Mouse (Mus musculus) stomach, embryonic 14.5 days (tissue): Measurements from ENCODE around the gene Nr6a1. TPM values are rescaled to one million over a fixed set of nuclear protein-coding genes. Genes with fewer than 3 reads are reported as not detected.

ENCODE experiments used
- ATAC-seq: fragments of 200-750 bp; cut with Nextera tagmentation; 2 replicates; pipeline ENCODE4 v1.8.0; 2017; ENCODE audit warnings: low read depth, moderate TSS enrichment; ENCODE audit not compliant: insufficient number of reproducible peaks, insufficient read depth, low FRiP score
- H3K27ac ChIP-seq: fragments of 300-500 bp; sonication (generic); 2 replicates; pipeline ENCODE4 v1.5.1; 2014; ENCODE audit warnings: mild to moderate bottlenecking, low read length, moderate library complexity, mixed read lengths
- H3K27me3 ChIP-seq: fragments of 300-500 bp; sonication (generic); 2 replicates; pipeline ENCODE4 v1.6.1; 2014; ENCODE audit warnings: low read length, control low read depth, mixed read lengths; ENCODE audit not compliant: control insufficient read depth, insufficient read depth
- H3K36me3 ChIP-seq: fragments of 300-500 bp; sonication (generic); 2 replicates; pipeline ENCODE4 v1.6.1; 2014; ENCODE audit warnings: mild to moderate bottlenecking, control low read depth, low read length, moderate library complexity, mixed read lengths; ENCODE audit not compliant: control insufficient read depth, insufficient read depth
- H3K4me1 ChIP-seq: fragments of 300-500 bp; sonication (generic); 2 replicates; pipeline ENCODE4 v1.6.1; 2014; ENCODE audit warnings: low read length, control low read depth, mixed read lengths; ENCODE audit not compliant: control insufficient read depth, insufficient read depth
- H3K4me2 ChIP-seq: fragments of 300-500 bp; sonication (generic); replicated peaks from 2 replicates; pipeline ENCODE4 v1.6.1; 2014; ENCODE audit warnings: low read depth, low read length, control low read depth
- H3K4me3 ChIP-seq: fragments of 300-500 bp; sonication (generic); 2 replicates; pipeline ENCODE4 v1.5.1; 2014; ENCODE audit warnings: low read depth, low read length, control low read depth
- H3K9ac ChIP-seq: fragments of 300-500 bp; sonication (generic); replicated peaks from 2 replicates; pipeline ENCODE4 v1.6.1; 2014; ENCODE audit warnings: low read depth, mild to moderate bottlenecking, control low read depth, low read length, moderate library complexity, mixed read lengths
- H3K9me3 ChIP-seq: fragments of 300-500 bp; sonication (generic); 2 replicates; pipeline ENCODE4 v1.6.1; 2016; ENCODE audit warnings: low read depth, low read length, control low read depth; ENCODE audit not compliant: control insufficient read depth
- WGBS: fragments of 180-500 bp; shearing (Covaris S2); extraction: QIAGEN DNeasy Blood & Tissue Kit; methylation state at CpG from one replicate; pipeline ENCODE4 v1.1.7; 2014; 5-methylcytosine and 5-hydroxymethylcytosine counted together
- polyA plus RNA-seq: library from polyadenylated mRNA; unstranded; fragments of >200 nt; fragmentation: Nextera tagmentation; extraction: Ambion mirVana; gene quantifications from 2 replicates; pipeline ENCODE4 v1.2.1, GENCODE M21; 2014

Nr6a1 gene
- 2.6 and 3.3 TPM in 2 replicates for polyA plus RNA-seq

- ATAC-seq = 0 out of 2 replicates have a peak, but pooled peaks have one; percentile 35
- Histone ChIP-seq H3K4me3 (peak within 1 kb of the TSS; percentile 29), H3K36me3 (no peaks in the 10 kb centered on the region), H3K27ac (no peak within 1 kb of the TSS), H3K9ac (no peak within 1 kb of the TSS), H3K4me2 (peak within 1 kb of the TSS; percentile 72), H3K4me1 (peaks cover 7% of the 10 kb centered on the region; the same call in 1 of the 2 replicates), H3K9me3 (no peaks in the 10 kb centered on the region), H3K27me3 (no peaks in the 10 kb centered on the region)
- WGBS = 5% methylated on average over 18 of the region's 19 CpGs
These were observed at the start of gene Nr6a1 for GRCm38 (mm10) chr2:38927115-38927979. Gene Nr6a1, minus strand, starts transcription at chr2:38927688.

GRCm38 (mm10) chr2:38975941-38976805 lies 48.7 kb upstream of the Nr6a1 start:
- Histone ChIP-seq H3K4me1 (no peaks in the 10 kb centered on the region), H3K27ac (no peak overlapping the region), H3K27me3 (no peaks in the 10 kb centered on the region), H3K9ac (no peak overlapping the region), H3K36me3 (no peaks in the 10 kb centered on the region), H3K4me2 (no peak overlapping the region), H3K4me3 (no peak overlapping the region), H3K9me3 (no peaks in the 10 kb centered on the region)
- ATAC-seq = no peak
- WGBS = 74% methylated on average over 21 of the region's 21 CpGs

GRCm38 (mm10) chr2:38975181-38975580 lies 47.7 kb upstream of the Nr6a1 start:
- Histone ChIP-seq H3K9me3 (no peaks in the 10 kb centered on the region), H3K4me2 (no peak overlapping the region), H3K4me3 (no peak overlapping the region), H3K9ac (no peak overlapping the region), H3K36me3 (no peaks in the 10 kb centered on the region), H3K4me1 (no peaks in the 10 kb centered on the region), H3K27ac (no peak overlapping the region), H3K27me3 (no peaks in the 10 kb centered on the region)
- ATAC-seq = no peak
- 69% methylated on average over 3 of the region's 3 CpGs for WGBS

- WGBS = 51% methylated on average over 2 of the region's 2 CpGs
- H3K4me1 ChIP-seq = no peaks in the 10 kb centered on the region
- no peak overlapping the region for H3K4me3 ChIP-seq
- no peak overlapping the region for H3K27ac ChIP-seq
- no peaks in the 10 kb centered on the region for H3K27me3 ChIP-seq
- no peaks in the 10 kb centered on the region for H3K9me3 ChIP-seq
- no peak overlapping the region for H3K9ac ChIP-seq
- H3K36me3 ChIP-seq = no peaks in the 10 kb centered on the region
- ATAC-seq = no peak
- no peak overlapping the region for H3K4me2 ChIP-seq
These were observed 46.7 kb upstream of the Nr6a1 start for GRCm38 (mm10) chr2:38974171-38974570.

- H3K4me3 ChIP-seq = no peak overlapping the region
- no peak overlapping the region for H3K4me2 ChIP-seq
- no peak overlapping the region for H3K9ac ChIP-seq
- H3K36me3 ChIP-seq = no peaks in the 10 kb centered on the region
- no peaks in the 10 kb centered on the region for H3K27me3 ChIP-seq
- H3K4me1 ChIP-seq = no peaks in the 10 kb centered on the region
- H3K27ac ChIP-seq = no peak overlapping the region
- no peak for ATAC-seq
- no peaks in the 10 kb centered on the region for H3K9me3 ChIP-seq
- WGBS = 78% methylated on average over 7 of the region's 7 CpGs
These were observed 46.2 kb upstream of the Nr6a1 start for GRCm38 (mm10) chr2:38973701-38974100.

GRCm38 (mm10) chr2:38973223-38973622 lies 45.7 kb upstream of the Nr6a1 start:
- WGBS = 35% methylated on average over 2 of the region's 2 CpGs
- no peaks in the 10 kb centered on the region for H3K27me3 ChIP-seq
- no peaks in the 10 kb centered on the region for H3K36me3 ChIP-seq
- H3K9me3 ChIP-seq = no peaks in the 10 kb centered on the region
- no peak overlapping the region for H3K27ac ChIP-seq
- H3K4me1 ChIP-seq = no peaks in the 10 kb centered on the region
- H3K4me2 ChIP-seq = no peak overlapping the region
- no peak overlapping the region for H3K4me3 ChIP-seq
- H3K9ac ChIP-seq = no peak overlapping the region
- no peak for ATAC-seq

- peak; percentile 79; the same call in 1 of the 2 replicates for ATAC-seq
- Histone ChIP-seq H3K27ac (no peak overlapping the region), H3K27me3 (no peaks in the 10 kb centered on the region), H3K9me3 (no peaks in the 10 kb centered on the region), H3K36me3 (no peaks in the 10 kb centered on the region), H3K4me3 (no peak overlapping the region), H3K4me2 (no peak overlapping the region), H3K4me1 (no peaks in the 10 kb centered on the region), H3K9ac (no peak overlapping the region)
- WGBS = 53% methylated on average over 5 of the region's 5 CpGs
These were observed 42.6 kb upstream of the Nr6a1 start for GRCm38 (mm10) chr2:38970057-38970456.

- Histone ChIP-seq H3K27ac (no peak overlapping the region), H3K27me3 (no peaks in the 10 kb centered on the region), H3K4me3 (no peak overlapping the region), H3K9me3 (no peaks in the 10 kb centered on the region), H3K4me2 (no peak overlapping the region), H3K36me3 (no peaks in the 10 kb centered on the region), H3K4me1 (no peaks in the 10 kb centered on the region), H3K9ac (no peak overlapping the region)
- WGBS = 74% methylated on average over 2 of the region's 2 CpGs
- ATAC-seq = no peak
These were observed 42.2 kb upstream of the Nr6a1 start for GRCm38 (mm10) chr2:38969650-38970049.
